Mouse (Mus musculus) lung, postnatal 0 days (tissue): ENCODE data around the gene Scarb2.

Experiments
- CTCF ChIP-seq: IDR thresholded peaks from 2 replicates; pipeline ENCODE4 v1.5.1; 2016; ENCODE audit warnings: antibody characterized with exemption, mild to moderate bottlenecking
- EP300 ChIP-seq: IDR thresholded peaks from 2 replicates; pipeline ENCODE4 v1.6.1; 2016; ENCODE audit warnings: antibody characterized with exemption, mild to moderate bottlenecking, control low read depth

DNA sequence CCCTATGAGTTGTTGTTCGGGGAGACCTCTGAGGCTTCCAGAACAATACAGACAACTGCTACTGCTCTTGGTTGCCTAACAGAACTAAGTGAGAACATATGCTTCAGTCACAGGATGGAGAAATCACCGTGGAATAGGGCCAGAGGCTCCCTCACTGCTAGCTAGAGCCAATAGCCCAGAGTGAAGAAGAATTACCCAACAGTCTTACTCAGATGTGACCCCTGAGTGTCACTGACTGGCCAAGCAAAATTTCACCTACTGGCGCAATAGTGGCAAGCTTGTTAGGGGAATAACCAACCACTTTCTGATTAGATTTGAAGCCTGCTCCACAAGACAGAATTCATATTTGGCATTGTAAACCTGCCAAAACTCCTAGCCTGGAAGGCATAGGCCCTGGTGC is 19.9 kb downstream of the Scarb2 start:
- no peak for TF ChIP-seq CTCF
- TF ChIP-seq EP300: peak; percentile 83
